Mouse (Mus musculus) spleen, adult 2 months (tissue): ENCODE measurements around the gene Ston2. TPM values are rescaled to one million over a fixed set of nuclear protein-coding genes. Genes with fewer than 3 reads are reported as not detected.
"Not testable (repeated sequence)": the region's sequence is repeated elsewhere in the genome, so short reads cannot be mapped to it uniquely, and the experiment has no call there.

Experiments used
- DNase-seq, 2 experiments: peaks; one replicate each; pipeline versions ENCODE4 v3.0.0 to v3.0.0-alpha.2; 2012 to 2021; ENCODE audit warnings: low spot score in 2 of 2, low read depth in 1 of 2
- H3K27ac ChIP-seq: fragments of 200-500 bp; 2 replicates; pipeline ENCODE4 v1.5.1; 2012; ENCODE audit warnings: low read length, inconsistent platforms; ENCODE audit not compliant: insufficient read depth
- H3K27me3 ChIP-seq: fragments of 200-500 bp; 2 replicates; pipeline ENCODE4 v1.6.1; 2012; ENCODE audit warnings: mild to moderate bottlenecking, moderate library complexity, low read length, inconsistent platforms; ENCODE audit not compliant: control insufficient read depth, insufficient read depth
- H3K36me3 ChIP-seq: fragments of 200-500 bp; 2 replicates; pipeline ENCODE4 v1.6.1; 2012; ENCODE audit warnings: mild to moderate bottlenecking, low read length, inconsistent platforms; ENCODE audit not compliant: control insufficient read depth, insufficient read depth
- H3K4me1 ChIP-seq: fragments of 200-500 bp; 2 replicates; pipeline ENCODE4 v1.6.1; 2011; ENCODE audit warnings: inconsistent platforms; ENCODE audit not compliant: control insufficient read depth, insufficient read depth, insufficient read length
- H3K4me3 ChIP-seq: fragments of 200-500 bp; 2 replicates; pipeline ENCODE4 v1.5.1; 2011; ENCODE audit warnings: mild to moderate bottlenecking, inconsistent platforms; ENCODE audit not compliant: insufficient read depth, insufficient read length; ENCODE audit errors: extremely low read depth
- CTCF ChIP-seq: fragments of 200-500 bp; IDR thresholded peaks from 2 replicates; pipeline ENCODE4 v1.5.1; 2011; ENCODE audit warnings: mild to moderate bottlenecking, inconsistent platforms; ENCODE audit not compliant: insufficient read depth, insufficient read length, insufficient replicate concordance; ENCODE audit errors: extremely low read depth
- POLR2A ChIP-seq: fragments of 200-500 bp; IDR thresholded peaks from 2 replicates; pipeline ENCODE4 v1.6.1; 2011; ENCODE audit warnings: low read depth, low read length, inconsistent platforms
- WGBS: fragments of 180-500 bp; shearing (Covaris S2); methylation state at CpG from one replicate; pipeline ENCODE4 v1.1.7; 2018; 5-methylcytosine and 5-hydroxymethylcytosine counted together
- polyA plus RNA-seq: library from polyadenylated mRNA; depleted of rRNA; stranded (reverse); fragments of >200 nt; gene quantifications from 2 replicates; pipeline ENCODE4 v1.2.3, GENCODE M21; 2012

Ston2 gene
- polyA plus RNA-seq, 1 experiment, result 8.1 TPM

DNA sequence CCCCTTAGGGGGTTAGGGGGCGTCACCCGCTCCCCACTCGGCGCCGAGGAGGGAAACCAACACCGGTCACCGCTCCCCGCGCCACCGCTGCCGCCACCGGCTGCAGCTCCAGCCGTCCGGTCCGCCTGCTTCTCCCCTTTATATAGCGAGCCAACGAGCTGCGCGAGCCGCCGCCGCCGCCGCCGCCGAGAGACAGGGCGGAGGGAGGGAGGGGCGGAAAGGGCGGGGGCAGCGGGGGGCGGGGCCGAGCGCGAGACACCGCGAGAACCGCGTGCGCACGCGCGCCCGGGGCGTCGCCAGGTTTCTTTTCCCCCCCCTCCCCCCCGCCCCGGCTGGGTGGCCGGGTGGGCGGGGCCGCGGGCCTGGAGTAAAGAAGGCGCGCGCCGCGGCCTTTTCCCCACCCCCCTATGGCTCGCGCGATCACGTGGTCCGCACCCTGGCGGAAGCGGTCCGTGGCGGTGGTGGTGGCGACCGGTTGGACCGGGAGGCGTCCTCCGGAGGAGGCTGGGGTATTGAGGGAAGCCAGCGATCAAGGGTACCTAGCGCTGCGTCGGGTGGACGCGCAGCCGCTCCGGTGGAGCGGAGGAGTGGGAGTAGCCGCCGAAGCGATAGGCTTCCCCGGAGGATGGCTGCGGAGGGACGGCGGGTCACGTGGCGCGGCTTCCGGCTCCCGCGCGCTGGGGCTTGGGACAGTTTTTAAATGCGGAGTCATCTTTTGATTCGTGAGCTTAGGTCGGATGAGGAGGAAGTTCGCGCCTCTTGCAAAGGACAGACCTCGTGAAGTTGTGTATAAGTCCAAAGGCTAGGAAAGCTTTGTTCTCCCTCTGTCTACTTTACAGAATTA, 198.1 kb downstream of the Ston2 start, which contains the start of gene Gtf2a1:
Gtf2a1 (minus strand) TSS at position 641 of the 844 bp plus-strand sequence.
- peak within 1 kb of the TSS; percentile 100 for H3K4me3 ChIP-seq
- no peaks in the 10 kb centered on the region for H3K27me3 ChIP-seq
- no peak for TF ChIP-seq CTCF
- TF ChIP-seq POLR2A, result peak; percentile 100
- WGBS, result under 1% methylated on average over 61 of the region's 99 CpGs
- H3K4me1 ChIP-seq, result peaks cover 3% of the 10 kb centered on the region
- peak; percentile 91 to 92 for DNase-seq
- peak within 1 kb of the TSS; percentile 100 for H3K27ac ChIP-seq
- H3K36me3 ChIP-seq, result peaks cover 3% of the 10 kb centered on the region

DNA sequence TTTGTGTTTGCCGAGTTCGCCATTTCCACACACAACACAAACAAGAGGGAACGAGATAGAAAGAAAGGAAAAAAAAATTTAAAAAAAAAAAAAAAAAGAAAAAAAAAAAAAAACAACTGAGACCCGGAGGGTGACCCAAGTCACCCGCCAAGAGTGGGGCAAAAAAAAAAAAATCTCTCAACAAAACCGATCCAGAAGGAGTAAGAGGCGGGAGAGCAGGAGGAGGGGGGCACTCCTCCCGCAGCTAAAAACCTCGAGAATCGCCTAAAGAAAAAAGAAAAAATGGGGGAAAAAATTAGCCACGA, 198.7 kb downstream of the Ston2 start:
- H3K4me3 ChIP-seq, result peak overlapping the region; percentile 97
- TF ChIP-seq POLR2A, result no peak
- no peak for TF ChIP-seq CTCF
- no peak for DNase-seq
- H3K27me3 ChIP-seq, result no peaks in the 10 kb centered on the region
- peaks cover 7% of the 10 kb centered on the region for H3K36me3 ChIP-seq
- H3K4me1 ChIP-seq, result peaks cover 3% of the 10 kb centered on the region
- peak overlapping the region; percentile 99 for H3K27ac ChIP-seq
- 1% methylated on average over 9 of the region's 11 CpGs for WGBS

DNA sequence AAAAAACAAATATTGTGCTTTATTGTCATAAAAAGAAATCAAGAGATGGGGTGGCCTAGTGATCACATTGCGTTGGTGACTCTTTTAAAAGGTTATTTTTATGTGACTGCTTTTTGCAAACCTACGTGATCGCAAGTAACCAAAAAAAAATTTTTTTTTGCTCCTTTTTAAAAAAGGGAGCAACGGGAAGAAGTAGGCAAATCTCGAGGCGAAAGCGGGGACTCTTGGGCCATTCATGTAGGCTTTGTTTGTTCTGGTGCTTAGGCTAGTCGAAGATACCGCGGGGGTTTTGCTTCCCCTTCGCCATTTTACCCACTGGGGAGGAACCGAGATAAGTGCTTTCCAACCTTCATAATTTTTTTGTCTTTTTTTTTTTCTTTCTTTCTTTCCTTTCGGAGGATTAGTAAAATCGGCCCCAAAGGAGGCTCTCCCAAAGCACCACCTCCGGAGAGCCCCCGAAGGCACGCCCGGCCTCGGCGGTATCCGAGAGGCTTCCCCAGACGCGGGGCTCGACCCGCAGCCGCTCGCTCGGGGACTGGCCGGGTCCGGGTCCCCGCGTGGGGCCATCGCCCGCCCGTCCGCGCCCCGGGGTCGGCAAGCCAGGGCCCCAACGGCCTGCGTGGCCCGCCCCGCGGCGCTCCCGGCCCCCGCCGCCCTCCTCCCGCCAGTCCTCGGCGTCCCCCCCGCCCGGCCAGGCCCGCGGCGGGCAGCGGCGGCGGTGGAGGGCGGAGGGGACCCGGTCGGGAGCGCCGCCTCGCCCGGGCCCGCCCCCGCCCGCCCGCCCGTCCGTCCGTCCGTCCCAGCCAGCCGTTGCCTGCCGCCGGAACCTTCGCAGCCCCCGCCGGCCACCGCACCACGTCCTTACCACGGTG, 199.3 kb downstream of the Ston2 start:
- DNase-seq, result peak; percentile 40 to 46

DNA sequence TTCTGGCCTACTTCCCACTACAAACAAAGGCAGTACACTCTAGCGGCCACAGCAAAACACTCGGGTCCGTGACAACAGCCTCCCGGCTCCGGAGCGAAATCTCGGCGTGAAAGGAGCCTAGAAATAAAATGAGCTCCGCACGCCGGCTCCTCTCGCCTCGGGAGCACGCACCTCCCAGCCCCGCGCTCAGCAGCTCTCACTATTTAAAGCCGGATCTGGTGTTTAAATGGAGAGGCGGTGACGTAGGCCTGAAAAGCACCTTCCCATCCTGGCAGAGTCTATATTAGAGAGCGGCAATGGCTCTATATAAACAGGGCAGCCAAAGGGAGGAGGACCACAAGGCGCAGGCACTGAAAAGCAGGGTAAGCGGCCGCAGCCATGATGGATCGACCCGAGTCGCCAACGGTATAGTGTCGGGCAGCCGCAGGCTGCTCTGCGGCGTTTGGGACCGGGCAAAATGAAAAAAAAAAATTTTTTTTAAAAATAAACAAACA, 200.0 kb downstream of the Ston2 start:
- peak; percentile 86 to 87 for DNase-seq
- WGBS, result under 1% methylated on average over 32 of the region's 32 CpGs
- TF ChIP-seq CTCF, result no peak
- TF ChIP-seq POLR2A, result peak; percentile 98

More for the DNA sequence above, 199.3 kb downstream of the Ston2 start:
- TF ChIP-seq POLR2A, result no peak
- no peak for TF ChIP-seq CTCF
- Histone ChIP-seq H3K4me3 (peak overlapping the region; percentile 97), H3K4me1 (peaks cover 3% of the 10 kb centered on the region), H3K27me3 (no peaks in the 10 kb centered on the region), H3K36me3 (peaks cover 9% of the 10 kb centered on the region), H3K27ac (peak overlapping the region; percentile 100)
- 1% methylated on average over 82 of the region's 83 CpGs for WGBS

DNA sequence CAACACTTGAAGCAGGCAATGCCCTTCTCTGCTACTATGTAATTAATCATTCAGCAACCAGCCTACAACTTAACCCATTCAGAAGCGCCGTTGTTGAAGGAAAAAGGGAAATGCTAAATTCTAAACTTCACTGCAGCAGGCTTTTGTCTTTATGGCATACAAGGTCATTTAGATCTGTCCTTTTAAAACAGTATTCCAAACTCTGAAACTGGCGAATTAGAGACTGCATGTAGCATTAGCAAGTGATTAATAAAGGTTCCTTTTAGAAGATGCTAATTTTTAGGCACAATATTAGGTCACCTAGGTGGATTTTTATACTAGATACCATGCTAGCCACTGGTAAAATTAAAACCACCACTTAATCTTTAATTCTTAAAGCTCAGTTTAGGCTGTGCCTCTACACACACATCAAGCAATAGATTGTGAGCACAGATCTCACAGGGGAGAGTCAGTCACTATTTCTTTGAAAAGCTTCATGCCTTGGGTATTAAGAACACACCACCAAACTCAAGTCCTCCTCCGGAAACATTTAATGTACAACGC, 200.6 kb downstream of the Ston2 start:
- H3K4me3 ChIP-seq, result peak overlapping the region; percentile 21
- DNase-seq, result no peak
- no peaks in the 10 kb centered on the region for H3K27me3 ChIP-seq
- peaks cover 12% of the 10 kb centered on the region for H3K36me3 ChIP-seq
- peaks cover 3% of the 10 kb centered on the region for H3K4me1 ChIP-seq
- no peak for TF ChIP-seq CTCF
- no peak for TF ChIP-seq POLR2A
- 15% methylated on average over 5 of the region's 5 CpGs for WGBS
- no peak overlapping the region; the same call in 1 of the 2 replicates for H3K27ac ChIP-seq

More for the DNA sequence above, 200.0 kb downstream of the Ston2 start:
- peaks cover 10% of the 10 kb centered on the region for H3K36me3 ChIP-seq
- H3K27ac ChIP-seq, result peak overlapping the region; percentile 100
- no peaks in the 10 kb centered on the region for H3K27me3 ChIP-seq
- peak overlapping the region; percentile 97 for H3K4me3 ChIP-seq
- peaks cover 3% of the 10 kb centered on the region for H3K4me1 ChIP-seq

DNA sequence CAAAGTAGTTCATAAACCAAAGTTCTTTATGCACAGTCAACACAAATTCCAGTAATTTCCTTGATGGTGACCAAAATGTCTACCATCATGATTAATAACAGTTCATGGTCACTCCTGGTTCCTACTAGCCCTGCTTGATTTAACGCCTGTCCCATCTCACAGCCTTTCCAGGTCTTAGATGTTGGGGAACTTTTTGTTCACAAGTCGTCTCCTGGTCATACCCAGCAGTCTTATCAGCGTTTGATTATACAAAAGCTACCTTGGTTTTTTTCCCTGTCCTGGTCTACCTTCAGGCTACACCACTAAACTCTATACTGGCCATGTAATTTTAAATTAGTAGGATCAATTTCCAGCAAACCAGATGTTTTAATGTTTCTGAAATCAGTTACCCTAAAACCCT, 201.1 kb downstream of the Ston2 start:
- TF ChIP-seq CTCF (no peak), POLR2A (no peak)
- Histone ChIP-seq H3K36me3 (peaks cover 13% of the 10 kb centered on the region), H3K4me3 (no peak overlapping the region), H3K27ac (no peak overlapping the region), H3K4me1 (peaks cover 5% of the 10 kb centered on the region), H3K27me3 (no peaks in the 10 kb centered on the region)
- WGBS, result 73% methylated on average over 3 of the region's 3 CpGs
- DNase-seq, result no peak

DNA sequence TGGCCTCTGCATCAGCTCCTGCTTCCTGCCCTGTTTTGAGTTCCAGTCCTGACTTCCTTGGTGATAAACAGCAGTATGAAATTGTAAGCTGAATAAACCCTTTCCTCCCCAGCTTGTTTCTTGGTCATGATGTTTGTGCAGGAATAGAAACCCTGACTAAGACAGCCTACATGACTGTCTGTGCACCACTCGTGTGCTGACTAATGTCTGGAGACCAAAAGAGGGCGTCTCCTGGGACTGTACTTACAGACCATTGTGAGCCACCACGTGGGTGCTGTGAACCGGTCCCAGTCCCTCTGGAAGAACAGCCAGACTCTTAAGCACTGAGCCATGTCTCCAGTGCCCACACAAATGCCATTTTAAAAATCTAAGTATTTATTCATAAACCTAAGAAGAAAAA, 202.4 kb downstream of the Ston2 start:
- not testable (repeated sequence) for H3K4me1 ChIP-seq, H3K27ac ChIP-seq, H3K27me3 ChIP-seq, H3K4me3 ChIP-seq, DNase-seq
- 86% methylated on average over 4 of the region's 4 CpGs for WGBS
- peaks cover 13% of the 10 kb centered on the region for H3K36me3 ChIP-seq
